Mouse (Mus musculus): ENCODE data around the gene Cltb. TPM values are rescaled to one million over a fixed set of nuclear protein-coding genes. Genes with fewer than 3 reads are reported as not detected.
"Not testable (repeated sequence)": the region's sequence is repeated elsewhere in the genome, so short reads cannot be mapped to it uniquely, and the experiment has no call there.

Gene Cltb
- polyA plus RNA-seq, 1 experiment from 2014 or later: 32.3 TPM

DNA sequence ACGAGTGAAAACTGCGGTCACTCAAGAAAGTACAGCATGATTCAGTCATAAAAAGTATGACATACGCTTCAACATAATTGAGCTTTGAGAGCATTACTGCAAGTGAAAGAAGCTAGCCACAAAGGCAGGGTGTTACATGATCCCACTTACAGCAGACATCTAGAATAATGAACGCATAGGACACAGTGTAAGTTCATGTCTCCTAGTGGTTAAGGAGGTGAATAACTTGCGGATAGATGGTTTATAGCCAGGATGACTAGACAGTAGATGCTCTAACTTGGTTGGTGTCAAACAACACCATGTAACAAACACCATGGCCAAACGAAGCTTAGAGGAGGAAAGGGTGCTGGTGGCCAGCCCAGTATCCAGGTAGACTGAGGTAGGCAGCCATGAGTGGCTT lies 5.9 kb upstream of the Cltb start:
- ATAC-seq (replicated peaks; ENCODE audit: low FRiP score) (no peak), DNase-seq (ENCODE audit: low spot score) (no peak)
- Histone ChIP-seq H3K4me3 (ENCODE audit: low read depth, low read length) (no peak overlapping the region), H3K9ac (ENCODE audit: low read depth, low read length) (no peak overlapping the region), H3K36me3 (ENCODE audit: control insufficient read depth, insufficient read depth, low read length) (no peaks in the 10 kb centered on the region), H3K9me3 (ENCODE audit: control insufficient read depth, low read length) (no peaks in the 10 kb centered on the region), H3K27ac (ENCODE audit: low read depth, low read length) (no peak overlapping the region), H3K4me1 (replicated peaks; ENCODE audit: control insufficient read depth, insufficient read depth, low read length) (no peaks in the 10 kb centered on the region; the same call in 1 of the 2 replicates), H3K4me2 (no peak overlapping the region), H3K27me3 (replicated peaks; ENCODE audit: control insufficient read depth, insufficient read depth, low read length) (no peaks in the 10 kb centered on the region)
- 65% methylated on average over 6 of the region's 6 CpGs for WGBS

GRCm38 (mm10) chr13:54616307-54616706 lies 5.2 kb upstream of the Cltb start:
- DNase-seq (ENCODE audit: low spot score): no peak
- Histone ChIP-seq H3K36me3 (ENCODE audit: control insufficient read depth, insufficient read depth, low read length) (no peaks in the 10 kb centered on the region), H3K4me3 (ENCODE audit: low read depth, low read length) (no peak overlapping the region), H3K9ac (ENCODE audit: low read depth, low read length) (no peak overlapping the region), H3K4me2 (no peak overlapping the region), H3K27me3 (replicated peaks; ENCODE audit: control insufficient read depth, insufficient read depth, low read length) (no peaks in the 10 kb centered on the region), H3K9me3 (ENCODE audit: control insufficient read depth, low read length) (no peaks in the 10 kb centered on the region), H3K27ac (ENCODE audit: low read depth, low read length) (no peak overlapping the region), H3K4me1 (replicated peaks; ENCODE audit: control insufficient read depth, insufficient read depth, low read length) (no peaks in the 10 kb centered on the region; the same call in 1 of the 2 replicates)
- WGBS: 77% methylated on average over 8 of the region's 8 CpGs
- ATAC-seq (replicated peaks; ENCODE audit: low FRiP score): no peak

DNA sequence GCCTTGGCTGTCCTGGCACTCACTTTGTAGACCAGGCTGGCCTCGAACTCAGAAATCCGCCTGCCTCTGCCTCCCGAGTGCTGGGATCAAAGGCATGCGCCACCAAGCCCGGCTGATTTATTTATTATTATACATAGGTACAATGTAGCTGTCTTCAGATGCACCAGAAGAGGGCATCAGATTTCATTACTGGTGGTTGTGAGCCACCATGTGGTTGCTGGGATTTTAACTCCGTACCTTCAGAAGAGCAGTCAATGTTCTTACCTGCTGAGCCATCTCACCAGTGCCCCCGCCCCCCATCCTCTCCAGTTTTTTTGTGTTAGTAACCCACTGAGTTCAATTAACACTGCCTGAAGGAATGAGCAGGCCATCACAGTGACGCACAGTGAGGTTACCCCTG lies 2.0 kb upstream of the Cltb start:
- not testable (repeated sequence) for H3K9ac ChIP-seq (ENCODE audit: low read depth, low read length); H3K4me3 ChIP-seq (ENCODE audit: low read depth, low read length); H3K4me2 ChIP-seq; ATAC-seq (replicated peaks; ENCODE audit: low FRiP score); H3K36me3 ChIP-seq (ENCODE audit: control insufficient read depth, insufficient read depth, low read length); DNase-seq (ENCODE audit: low spot score); H3K9me3 ChIP-seq (ENCODE audit: control insufficient read depth, low read length); H3K27ac ChIP-seq (ENCODE audit: low read depth, low read length); H3K27me3 ChIP-seq (replicated peaks; ENCODE audit: control insufficient read depth, insufficient read depth, low read length)
- 80% methylated on average over 8 of the region's 8 CpGs for WGBS
- peaks cover 18% of the 10 kb centered on the region for H3K4me1 ChIP-seq (replicated peaks; ENCODE audit: control insufficient read depth, insufficient read depth, low read length)

DNA sequence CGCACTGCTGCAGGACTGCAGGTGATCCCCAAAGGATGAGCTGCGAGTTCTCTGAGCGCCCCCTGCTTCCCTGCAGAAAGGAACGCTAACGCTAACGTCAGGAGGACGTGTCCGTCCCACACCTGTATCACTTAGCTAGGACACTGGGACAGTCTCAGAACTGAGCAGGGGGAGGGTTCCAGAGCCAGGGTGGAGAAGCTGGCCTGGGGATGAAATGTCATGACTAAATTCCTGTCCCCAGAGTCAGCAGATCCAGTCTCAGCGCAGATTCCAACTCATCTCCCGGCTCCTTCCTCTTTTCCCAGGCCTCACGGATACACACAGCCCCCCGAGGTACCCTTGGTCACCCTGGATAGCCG lies 552 bp downstream of the Cltb start:
- Histone ChIP-seq H3K27ac (ENCODE audit: low read depth, low read length) (no peak overlapping the region), H3K27me3 (replicated peaks; ENCODE audit: control insufficient read depth, insufficient read depth, low read length) (no peaks in the 10 kb centered on the region), H3K9ac (ENCODE audit: low read depth, low read length) (peak overlapping the region; percentile 71), H3K9me3 (ENCODE audit: control insufficient read depth, low read length) (no peaks in the 10 kb centered on the region), H3K4me1 (replicated peaks; ENCODE audit: control insufficient read depth, insufficient read depth, low read length) (peaks cover 26% of the 10 kb centered on the region), H3K36me3 (ENCODE audit: control insufficient read depth, insufficient read depth, low read length) (no peaks in the 10 kb centered on the region), H3K4me2 (peak overlapping the region; percentile 92), H3K4me3 (ENCODE audit: low read depth, low read length) (peak overlapping the region; percentile 69)
- ATAC-seq (replicated peaks; ENCODE audit: low FRiP score) (no peak; the same call in 1 of the 2 replicates), DNase-seq (ENCODE audit: low spot score) (no peak)
- WGBS: 14% methylated on average over 13 of the region's 13 CpGs

DNA sequence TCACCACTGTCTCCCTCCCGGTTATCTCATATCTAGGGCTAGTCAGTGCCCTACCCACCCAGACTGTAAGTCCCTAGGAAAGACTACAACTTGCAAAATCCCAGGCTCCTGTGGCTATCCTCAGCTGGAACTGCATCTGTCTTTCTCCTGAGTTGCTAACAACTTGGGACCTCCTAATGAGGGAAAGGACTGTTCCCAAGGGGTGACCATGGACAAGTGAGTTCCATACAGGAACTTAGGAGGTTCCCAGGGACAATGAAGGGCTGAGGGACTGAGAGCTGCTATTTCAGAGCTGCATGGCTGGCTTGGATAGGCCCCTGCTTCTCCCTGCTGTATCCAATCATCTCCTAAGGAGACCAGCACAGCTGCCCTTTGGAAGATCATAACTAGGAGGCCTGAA lies 1.8 kb downstream of the Cltb start:
- Histone ChIP-seq H3K4me3 (ENCODE audit: low read depth, low read length) (no peak overlapping the region; the same call in 1 of the 2 replicates), H3K27ac (ENCODE audit: low read depth, low read length) (peak overlapping the region; percentile 16; the same call in 1 of the 2 replicates), H3K9me3 (ENCODE audit: control insufficient read depth, low read length) (no peaks in the 10 kb centered on the region), H3K4me2 (peak overlapping the region; percentile 41), H3K9ac (ENCODE audit: low read depth, low read length) (no peak overlapping the region), H3K27me3 (replicated peaks; ENCODE audit: control insufficient read depth, insufficient read depth, low read length) (no peaks in the 10 kb centered on the region), H3K4me1 (replicated peaks; ENCODE audit: control insufficient read depth, insufficient read depth, low read length) (peaks cover 26% of the 10 kb centered on the region), H3K36me3 (ENCODE audit: control insufficient read depth, insufficient read depth, low read length) (no peaks in the 10 kb centered on the region)
- 17% methylated on average over 1 of the region's 1 CpGs for WGBS
- ATAC-seq (replicated peaks; ENCODE audit: low FRiP score) (no peak), DNase-seq (ENCODE audit: low spot score) (no peak)

- DNase-seq (ENCODE audit: low spot score) (no peak), ATAC-seq (replicated peaks; ENCODE audit: low FRiP score) (no peak)
- 59% methylated on average over 8 of the region's 8 CpGs for WGBS
- Histone ChIP-seq H3K27ac (ENCODE audit: low read depth, low read length) (peak overlapping the region; percentile 16; the same call in 1 of the 2 replicates), H3K4me2 (peak overlapping the region; percentile 41; the same call in 1 of the 2 replicates), H3K4me1 (replicated peaks; ENCODE audit: control insufficient read depth, insufficient read depth, low read length) (peaks cover 26% of the 10 kb centered on the region), H3K36me3 (ENCODE audit: control insufficient read depth, insufficient read depth, low read length) (no peaks in the 10 kb centered on the region), H3K4me3 (ENCODE audit: low read depth, low read length) (no peak overlapping the region), H3K9me3 (ENCODE audit: control insufficient read depth, low read length) (no peaks in the 10 kb centered on the region), H3K9ac (ENCODE audit: low read depth, low read length) (no peak overlapping the region), H3K27me3 (replicated peaks; ENCODE audit: control insufficient read depth, insufficient read depth, low read length) (no peaks in the 10 kb centered on the region)
These were observed 2.5 kb downstream of the Cltb start for GRCm38 (mm10) chr13:54608666-54609065.

DNA sequence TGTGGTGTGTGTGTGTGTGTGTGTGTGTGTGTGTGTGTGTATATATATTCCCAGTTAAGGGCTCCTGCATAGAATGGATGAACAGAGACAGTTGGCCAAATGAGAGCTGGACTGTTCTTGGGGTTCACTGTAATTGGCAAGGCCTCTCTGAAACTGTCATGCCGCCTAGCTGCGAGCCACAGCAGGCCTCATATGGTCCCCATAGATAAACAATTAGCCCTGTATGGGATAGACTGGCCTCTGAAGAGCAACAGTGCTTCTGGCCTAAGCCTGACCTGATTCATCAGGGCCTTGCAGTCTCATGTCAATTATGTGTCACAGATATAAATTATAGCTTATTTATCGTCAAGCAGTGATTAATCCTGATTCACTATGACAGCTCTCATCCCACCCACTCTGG lies 3.1 kb downstream of the Cltb start:
- ATAC-seq (replicated peaks; ENCODE audit: low FRiP score) (peak; percentile 81), DNase-seq (ENCODE audit: low spot score) (no peak)
- Histone ChIP-seq H3K9ac (ENCODE audit: low read depth, low read length) (no peak overlapping the region), H3K36me3 (ENCODE audit: control insufficient read depth, insufficient read depth, low read length) (no peaks in the 10 kb centered on the region), H3K4me2 (peak overlapping the region; percentile 11; the same call in 1 of the 2 replicates), H3K27me3 (replicated peaks; ENCODE audit: control insufficient read depth, insufficient read depth, low read length) (no peaks in the 10 kb centered on the region), H3K4me1 (replicated peaks; ENCODE audit: control insufficient read depth, insufficient read depth, low read length) (peaks cover 26% of the 10 kb centered on the region), H3K27ac (ENCODE audit: low read depth, low read length) (no peak overlapping the region), H3K9me3 (ENCODE audit: control insufficient read depth, low read length) (no peaks in the 10 kb centered on the region), H3K4me3 (ENCODE audit: low read depth, low read length) (no peak overlapping the region)
- 76% methylated on average over 3 of the region's 3 CpGs for WGBS

DNA sequence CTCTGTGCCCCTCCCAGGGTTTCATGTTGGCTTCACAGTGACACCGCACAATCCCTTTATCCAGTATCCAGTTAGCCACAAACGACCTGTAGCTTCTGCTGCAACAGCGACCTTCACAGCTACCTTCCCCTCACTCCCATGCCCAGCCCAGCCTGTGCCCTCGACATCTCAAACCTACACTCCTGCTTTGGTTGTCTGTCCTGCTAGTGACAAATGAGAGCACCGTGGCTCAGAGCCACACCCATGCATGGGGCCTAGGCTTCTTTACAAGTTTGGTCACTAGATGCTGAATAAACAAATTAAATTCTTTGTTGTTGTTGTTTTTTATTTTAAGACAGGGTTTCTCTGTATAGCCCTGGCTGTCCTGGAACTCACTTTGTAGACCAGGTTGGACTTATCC lies 3.9 kb downstream of the Cltb start:
- H3K4me1 ChIP-seq (replicated peaks; ENCODE audit: control insufficient read depth, insufficient read depth, low read length): peaks cover 26% of the 10 kb centered on the region

DNA sequence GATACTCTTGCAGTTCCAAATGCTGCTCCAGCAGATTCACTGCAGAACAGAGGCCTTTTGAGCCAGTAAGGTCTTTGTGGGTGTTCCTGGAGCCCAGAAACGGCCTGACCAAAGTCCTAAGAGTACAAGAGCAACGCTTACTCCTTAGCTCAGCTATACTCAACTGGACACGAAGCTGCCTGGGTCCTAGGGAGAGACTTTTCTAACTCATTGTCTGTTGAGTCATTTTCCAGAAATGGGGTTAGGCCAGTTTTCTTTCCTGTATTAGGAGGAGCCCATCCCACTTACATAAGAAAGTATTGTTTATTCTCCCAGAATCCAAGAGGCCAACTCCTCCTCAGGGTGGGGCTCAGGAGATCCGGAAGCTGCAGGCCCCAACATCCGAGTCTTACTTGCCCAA lies 5.7 kb downstream of the Cltb start:
- no peak for DNase-seq (ENCODE audit: low spot score)
- WGBS: 78% methylated on average over 5 of the region's 5 CpGs
- Histone ChIP-seq H3K4me3 (ENCODE audit: low read depth, low read length) (no peak overlapping the region), H3K27me3 (replicated peaks; ENCODE audit: control insufficient read depth, insufficient read depth, low read length) (no peaks in the 10 kb centered on the region), H3K4me1 (replicated peaks; ENCODE audit: control insufficient read depth, insufficient read depth, low read length) (peaks cover 25% of the 10 kb centered on the region), H3K9ac (ENCODE audit: low read depth, low read length) (no peak overlapping the region), H3K4me2 (no peak overlapping the region), H3K27ac (ENCODE audit: low read depth, low read length) (no peak overlapping the region), H3K36me3 (ENCODE audit: control insufficient read depth, insufficient read depth, low read length) (no peaks in the 10 kb centered on the region), H3K9me3 (ENCODE audit: control insufficient read depth, low read length) (no peaks in the 10 kb centered on the region)
- ATAC-seq (replicated peaks; ENCODE audit: low FRiP score): no peak

More for the DNA sequence above, 3.9 kb downstream of the Cltb start:
- H3K4me3 ChIP-seq (ENCODE audit: low read depth, low read length): no peak overlapping the region
- H3K27me3 ChIP-seq (replicated peaks; ENCODE audit: control insufficient read depth, insufficient read depth, low read length): no peaks in the 10 kb centered on the region
- ATAC-seq (replicated peaks; ENCODE audit: low FRiP score): peak; percentile 48; the same call in 1 of the 2 replicates
- H3K9me3 ChIP-seq (ENCODE audit: control insufficient read depth, low read length): no peaks in the 10 kb centered on the region
- no peak for DNase-seq (ENCODE audit: low spot score)
- 52% methylated on average over 5 of the region's 5 CpGs for WGBS
- no peaks in the 10 kb centered on the region for H3K36me3 ChIP-seq (ENCODE audit: control insufficient read depth, insufficient read depth, low read length)
- no peak overlapping the region for H3K27ac ChIP-seq (ENCODE audit: low read depth, low read length)
- H3K9ac ChIP-seq (ENCODE audit: low read depth, low read length): peak overlapping the region; percentile 25; the same call in 1 of the 2 replicates
- H3K4me2 ChIP-seq: peak overlapping the region; percentile 22
